Mouse (Mus musculus) heart, postnatal 0 days (tissue): ENCODE measurements around the gene Habp4. TPM values are rescaled to one million over a fixed set of nuclear protein-coding genes. Genes with fewer than 3 reads are reported as not detected.
A peak's percentile ranks its signal among the peaks of the same experiment; 100 is the strongest.

Experiments used
- ATAC-seq: fragments of 200-750 bp; cut with Nextera tagmentation; 2 replicates; pipeline ENCODE4 v1.8.0; 2017; ENCODE audit warnings: low read depth, moderate number of reproducible peaks, moderate library complexity; ENCODE audit not compliant: insufficient read depth
- DNase-seq: peaks from one replicate; pipeline ENCODE4 v3.0.0-alpha.2; 2016; ENCODE audit warnings: low spot score
- H3K27ac ChIP-seq: fragments of 300-500 bp; sonication (generic); 2 replicates; pipeline ENCODE4 v1.5.1; 2014; ENCODE audit warnings: low read depth, mild to moderate bottlenecking
- H3K27me3 ChIP-seq: fragments of 300-500 bp; sonication (generic); 2 replicates; pipeline ENCODE4 v1.6.1; 2014; ENCODE audit warnings: low read length, mixed read lengths; ENCODE audit not compliant: control insufficient read depth, insufficient read depth
- H3K36me3 ChIP-seq: fragments of 300-500 bp; sonication (generic); replicated peaks from 2 replicates; pipeline ENCODE4 v1.6.1; 2014; ENCODE audit warnings: low read length, mixed read lengths; ENCODE audit not compliant: control insufficient read depth, insufficient read depth
- H3K4me1 ChIP-seq: fragments of 300-500 bp; sonication (generic); 2 replicates; pipeline ENCODE4 v1.6.1; 2014; ENCODE audit warnings: antibody characterized with exemption; ENCODE audit not compliant: control insufficient read depth, insufficient read depth
- H3K4me2 ChIP-seq: fragments of 300-500 bp; sonication (generic); 2 replicates; pipeline ENCODE4 v1.6.1; 2014; ENCODE audit warnings: low read depth, mild to moderate bottlenecking, low read length, moderate library complexity
- H3K4me3 ChIP-seq: fragments of 300-500 bp; sonication (generic); 2 replicates; pipeline ENCODE4 v1.5.1; 2014; ENCODE audit warnings: low read depth, low read length
- H3K9ac ChIP-seq: fragments of 300-500 bp; sonication (generic); replicated peaks from 2 replicates; pipeline ENCODE4 v1.6.1; 2014; ENCODE audit warnings: low read depth, low read length, mixed read lengths
- H3K9me3 ChIP-seq: fragments of 300-500 bp; sonication (generic); replicated peaks from 2 replicates; pipeline ENCODE4 v1.6.1; 2016; ENCODE audit warnings: low read length; ENCODE audit not compliant: control insufficient read depth
- CTCF ChIP-seq: IDR thresholded peaks from 2 replicates; pipeline ENCODE4 v1.5.1; 2016; ENCODE audit warnings: antibody characterized with exemption, control low read depth, low read depth
- EP300 ChIP-seq: IDR thresholded peaks from 2 replicates; pipeline ENCODE4 v1.6.1; 2016; ENCODE audit warnings: antibody characterized with exemption, low read depth
- WGBS: fragments of 180-500 bp; shearing (Covaris S2); extraction: QIAGEN DNeasy Blood & Tissue Kit; methylation state at CpG from one replicate; pipeline ENCODE4 v1.1.7; 2014; 5-methylcytosine and 5-hydroxymethylcytosine counted together
- polyA plus RNA-seq: library from polyadenylated mRNA; unstranded; fragments of >200 nt; fragmentation: Nextera tagmentation; extraction: Ambion mirVana; gene quantifications from 2 replicates; pipeline ENCODE4 v1.2.1, GENCODE M21; 2015
- total RNA-seq: library from RNA; depleted of rRNA; stranded (reverse); fragments of >200 nt; gene quantifications from 2 replicates; pipeline ENCODE4 v1.2.3, GENCODE M21; 2014; ENCODE audit warnings: low replicate concordance

Habp4 gene
- total and polyA plus RNA-seq, 2 experiments from 2014 or later = 39.7 to 44.0 TPM

DNA sequence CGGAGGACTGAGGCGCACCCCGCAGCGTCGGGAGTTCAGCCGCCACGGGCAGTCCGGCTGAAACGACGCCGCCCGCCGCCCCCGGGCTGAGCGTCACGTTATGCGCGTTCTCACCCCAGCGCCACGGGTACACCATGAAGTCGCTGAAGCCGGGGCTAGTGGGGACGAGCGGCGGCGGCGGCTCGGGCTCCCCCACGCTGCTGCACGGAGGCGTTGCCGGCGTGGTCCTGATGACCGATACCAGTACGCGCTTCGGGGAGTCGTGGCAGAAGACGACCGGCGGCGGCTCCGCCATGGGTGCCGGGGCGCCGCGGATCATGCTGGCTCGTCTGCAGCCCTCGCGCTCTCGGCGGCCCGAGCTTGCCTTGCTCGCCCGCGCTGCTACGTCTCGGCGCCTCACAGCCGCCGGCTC, 8.9 kb upstream of the Habp4 start:
- H3K4me2 ChIP-seq = peak overlapping the region; percentile 95
- H3K9ac ChIP-seq = peak overlapping the region; percentile 74
- WGBS = under 1% methylated on average over 59 of the region's 61 CpGs
- no peaks in the 10 kb centered on the region for H3K9me3 ChIP-seq
- H3K4me1 ChIP-seq = peaks cover 36% of the 10 kb centered on the region
- peak overlapping the region; percentile 92 for H3K4me3 ChIP-seq
- DNase-seq (no peak), ATAC-seq (peak; percentile 2; the same call in 1 of the 2 replicates)
- H3K27me3 ChIP-seq = no peaks in the 10 kb centered on the region
- peak overlapping the region; percentile 92 for H3K27ac ChIP-seq
- H3K36me3 ChIP-seq = no peaks in the 10 kb centered on the region
- TF ChIP-seq CTCF (no peak), EP300 (no peak)

DNA sequence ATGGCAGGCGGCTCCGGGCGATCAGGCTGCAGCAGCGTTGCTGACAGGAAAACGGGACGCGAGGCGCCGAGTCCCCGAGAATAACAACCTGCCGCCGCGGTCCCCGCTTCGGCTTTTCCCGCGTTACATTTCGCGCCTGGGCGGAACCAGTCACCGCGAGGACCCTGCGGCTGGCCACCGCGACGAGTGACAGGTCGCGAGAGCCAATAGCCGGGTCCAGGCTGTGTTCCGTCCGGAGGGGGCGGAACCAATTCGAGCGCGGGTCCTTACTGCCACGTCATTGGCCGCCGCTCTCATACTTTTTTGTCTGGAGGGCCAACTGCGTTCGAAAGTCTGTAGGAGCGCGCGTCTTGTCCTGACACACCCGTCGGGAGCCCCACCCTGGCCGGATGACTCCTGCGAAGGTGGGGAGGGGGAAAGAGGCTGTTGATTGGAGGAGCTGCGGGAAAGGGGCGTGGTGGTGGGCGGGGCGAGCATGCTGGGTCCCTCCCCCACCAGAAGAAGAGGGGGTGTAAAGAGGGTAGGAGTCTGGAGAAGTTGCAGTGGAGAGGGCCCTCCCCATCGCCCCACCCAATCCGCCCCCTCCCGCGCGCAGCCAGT, 8.4 kb upstream of the Habp4 start, which contains the start of gene Zfp367:
Zfp367 (minus strand) TSS at position 120 of the 600 bp plus-strand sequence.
- H3K9ac ChIP-seq = peak within 1 kb of the TSS; percentile 74
- peak; percentile 91 for ATAC-seq
- peak within 1 kb of the TSS; percentile 92 for H3K27ac ChIP-seq
- H3K4me3 ChIP-seq = peak within 1 kb of the TSS; percentile 92
- no peaks in the 10 kb centered on the region for H3K36me3 ChIP-seq
- peak; percentile 99 for DNase-seq
- peak within 1 kb of the TSS; percentile 95 for H3K4me2 ChIP-seq
- H3K4me1 ChIP-seq = peaks cover 36% of the 10 kb centered on the region
- TF ChIP-seq CTCF (no peak), EP300 (no peak; the same call in 1 of the 2 replicates)
- WGBS = 0% methylated on average over 53 of the region's 56 CpGs
- H3K9me3 ChIP-seq = no peaks in the 10 kb centered on the region
- H3K27me3 ChIP-seq = no peaks in the 10 kb centered on the region

DNA sequence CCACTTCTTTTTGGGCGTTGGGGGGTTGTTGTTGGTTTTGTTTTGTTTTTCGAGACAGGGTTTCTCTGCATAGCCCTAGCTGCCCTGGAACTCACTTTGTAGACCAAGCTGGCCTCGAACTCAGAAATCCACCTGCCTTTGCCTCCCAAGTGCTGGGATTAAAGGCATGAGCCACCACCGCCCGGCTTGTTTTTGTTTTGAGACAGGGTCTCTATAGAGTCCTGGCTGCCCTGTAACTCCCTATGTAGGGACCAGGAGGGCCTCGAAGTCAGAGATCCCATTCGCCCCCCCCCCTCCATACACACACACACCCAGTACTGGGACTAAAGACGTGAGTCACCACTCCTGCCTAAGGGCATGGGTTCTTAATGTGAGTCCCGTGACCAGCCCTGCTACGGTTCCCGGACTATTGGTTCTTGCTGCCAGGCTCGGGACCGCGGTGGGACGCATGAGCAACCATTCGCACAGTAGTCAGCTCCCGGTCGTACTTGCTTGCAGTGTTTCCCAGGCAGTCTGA, 7.8 kb upstream of the Habp4 start:
- 2% methylated on average over 18 of the region's 18 CpGs for WGBS
- Histone ChIP-seq H3K36me3 (no peaks in the 10 kb centered on the region), H3K9ac (peak overlapping the region; percentile 35; the same call in 1 of the 2 replicates), H3K4me1 (peaks cover 36% of the 10 kb centered on the region), H3K27me3 (no peaks in the 10 kb centered on the region), H3K9me3 (no peaks in the 10 kb centered on the region), H3K27ac (peak overlapping the region; percentile 92), H3K4me3 (peak overlapping the region; percentile 92), H3K4me2 (peak overlapping the region; percentile 95)
- peak; percentile 7; the same call in 1 of the 2 replicates for ATAC-seq
- no peak for TF ChIP-seq CTCF
- TF ChIP-seq EP300 = no peak
- peak; percentile 46 for DNase-seq

DNA sequence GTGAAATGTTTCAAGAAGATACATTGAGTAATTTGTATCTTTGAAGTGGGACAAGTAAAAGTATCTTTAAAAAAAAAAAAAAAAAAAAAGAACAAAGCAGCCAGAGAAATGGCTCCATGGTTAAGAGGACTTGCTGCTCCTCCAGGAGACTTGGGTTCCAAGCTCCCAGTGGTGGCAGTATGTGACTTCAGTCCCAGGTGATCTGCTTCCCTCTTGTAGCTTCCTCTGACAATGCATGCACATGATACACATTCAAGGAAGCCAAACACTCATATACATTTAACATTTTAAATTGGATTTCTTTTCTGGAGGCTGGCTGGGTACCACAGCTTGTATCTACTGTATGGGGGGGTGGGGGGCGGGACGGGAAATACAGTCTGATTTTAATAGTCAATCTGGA, 7.0 kb upstream of the Habp4 start:
- ATAC-seq (no peak), DNase-seq (peak; percentile 16)
- WGBS = 26% methylated on average over 2 of the region's 2 CpGs
- no peak overlapping the region for H3K9ac ChIP-seq
- H3K4me3 ChIP-seq = no peak overlapping the region
- peak overlapping the region; percentile 92 for H3K27ac ChIP-seq
- H3K4me2 ChIP-seq = peak overlapping the region; percentile 38; the same call in 1 of the 2 replicates
- H3K4me1 ChIP-seq = peaks cover 28% of the 10 kb centered on the region
- no peaks in the 10 kb centered on the region for H3K27me3 ChIP-seq
- H3K36me3 ChIP-seq = no peaks in the 10 kb centered on the region
- TF ChIP-seq CTCF (no peak), EP300 (no peak)
- no peaks in the 10 kb centered on the region for H3K9me3 ChIP-seq

DNA sequence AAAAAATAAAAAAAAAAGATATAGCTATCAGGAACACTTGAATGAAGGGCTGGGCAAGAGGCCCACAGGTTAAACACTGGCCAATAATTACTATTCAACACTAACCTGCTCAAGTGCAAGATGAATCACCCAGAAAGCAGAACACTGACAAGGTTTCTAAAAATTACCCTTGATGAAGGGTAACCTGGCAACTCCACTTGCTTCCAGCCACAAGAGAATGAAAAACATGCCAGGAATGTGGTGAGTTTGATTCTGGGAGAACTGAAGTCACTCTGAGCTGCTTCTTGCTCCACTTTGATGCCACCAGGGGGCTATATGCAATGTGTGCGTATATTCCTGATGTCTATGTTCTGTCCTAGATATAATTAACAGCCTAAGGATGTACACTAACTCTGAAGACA, 6.5 kb upstream of the Habp4 start:
- Histone ChIP-seq H3K4me3 (no peak overlapping the region), H3K27ac (peak overlapping the region; percentile 92), H3K4me2 (peak overlapping the region; percentile 38), H3K4me1 (peaks cover 23% of the 10 kb centered on the region), H3K36me3 (no peaks in the 10 kb centered on the region), H3K9ac (no peak overlapping the region), H3K9me3 (no peaks in the 10 kb centered on the region), H3K27me3 (no peaks in the 10 kb centered on the region)
- WGBS = 13% methylated on average over 1 of the region's 1 CpGs
- peak; percentile 86 for DNase-seq
- TF ChIP-seq EP300 (0 out of 2 replicates have a peak, but pooled peaks have one; percentile 64), CTCF (peak; percentile 58)
- ATAC-seq = peak; percentile 6
